Mouse (Mus musculus) adrenal gland, postnatal 36 days (tissue): ENCODE results near the gene Gimap8. TPM values are rescaled to one million over a fixed set of nuclear protein-coding genes. Genes with fewer than 3 reads are reported as not detected.
"Not testable (repeated sequence)": the region's sequence is repeated elsewhere in the genome, so short reads cannot be mapped to it uniquely, and the experiment has no call there.

ENCODE experiments used
- DNase-seq, 2 experiments: peaks; one replicate each; pipeline ENCODE4 v3.0.0; 2021; ENCODE audit warnings: mixed read lengths in 1 of 2
- total RNA-seq, 2 experiments: library from RNA; stranded (reverse); gene quantifications; 2 replicates each; pipeline ENCODE4 v1.2.3; 2021

Gimap8 gene
- total RNA-seq, 2 experiments from 2014 or later = 9.9 to 15.7 TPM

- DNase-seq = no peak
Measured at GRCm38 (mm10) chr6:48678391-48678790, 31.4 kb downstream of the Gimap8 start.

GRCm38 (mm10) chr6:48679701-48680100 is 32.7 kb downstream of the Gimap8 start:
- DNase-seq = no peak

- no peak for DNase-seq
Measured at GRCm38 (mm10) chr6:48680421-48680820, 33.4 kb downstream of the Gimap8 start.

- DNase-seq = no peak
Measured at GRCm38 (mm10) chr6:48681472-48682090, 34.5 kb downstream of the Gimap8 start.

GRCm38 (mm10) chr6:48682271-48682670 is 35.2 kb downstream of the Gimap8 start:
- no peak for DNase-seq

GRCm38 (mm10) chr6:48683263-48683821 is 36.3 kb downstream of the Gimap8 start:
- not testable (repeated sequence) for DNase-seq

GRCm38 (mm10) chr6:48684319-48684718 is 37.3 kb downstream of the Gimap8 start, which contains the start of gene Gimap4:
Gene Gimap4, plus strand, starts transcription at chr6:48684549.
- no peak for DNase-seq

- no peak for DNase-seq
Measured at GRCm38 (mm10) chr6:48684806-48685205, 37.8 kb downstream of the Gimap8 start.

GRCm38 (mm10) chr6:48685251-48685650 is 38.2 kb downstream of the Gimap8 start:
- no peak for DNase-seq

- DNase-seq = no peak
Measured at GRCm38 (mm10) chr6:48685694-48686665, 38.9 kb downstream of the Gimap8 start.

- DNase-seq = no peak
Measured at GRCm38 (mm10) chr6:48687077-48687476, 40.0 kb downstream of the Gimap8 start.

- no peak for DNase-seq
Measured at GRCm38 (mm10) chr6:48689320-48689719, 42.3 kb downstream of the Gimap8 start.

GRCm38 (mm10) chr6:48692962-48693361 is 45.9 kb downstream of the Gimap8 start:
- no peak for DNase-seq

- no peak for DNase-seq
Measured at GRCm38 (mm10) chr6:48696830-48697554, 50.0 kb downstream of the Gimap8 start.

GRCm38 (mm10) chr6:48697555-48697930 is 50.5 kb downstream of the Gimap8 start:
- DNase-seq = no peak

- no peak for DNase-seq
Measured at GRCm38 (mm10) chr6:48698066-48698856, 51.2 kb downstream of the Gimap8 start.

GRCm38 (mm10) chr6:48698888-48699287 is 51.9 kb downstream of the Gimap8 start:
- no peak for DNase-seq

- DNase-seq = no peak
Measured at GRCm38 (mm10) chr6:48700251-48701075, 53.4 kb downstream of the Gimap8 start.

- no peak for DNase-seq
Measured at GRCm38 (mm10) chr6:48702146-48702545, 55.1 kb downstream of the Gimap8 start.

- DNase-seq = no peak
Measured at GRCm38 (mm10) chr6:48702601-48703000, 55.6 kb downstream of the Gimap8 start.
